Mouse (Mus musculus): ENCODE results near the gene Gm10128.
"Not testable (repeated sequence)": the region's sequence is repeated elsewhere in the genome, so short reads cannot be mapped to it uniquely, and the experiment has no call there.

- TF ChIP-seq CTCF (conservative IDR thresholded peaks at IDR 0.05; ENCODE audit: insufficient read depth, insufficient read length, low read depth, low read length); POLR2A (IDR thresholded peaks at IDR 0.05; ENCODE audit: low read depth, low read length): not testable (repeated sequence)
Measured at GRCm38 (mm10) chr14:7643872-7644271, at the start of gene Gm10128.

Data from kidney, adult 2 months (tissue).